9 mouse cellular contexts compared by ENCODE assay signal in genomic region chr10:41004753-41005152, GRCm38 (mm10).
DNase-seq lines count a peak whose midpoint lies in the region; ATAC-seq and TF ChIP-seq lines count a peak whose summit lies in the region.
"Had no signal": no experiment of that assay in that cellular context is flagged by ENCODE, and none has a peak within 500 bp of the region (broad histone marks: within the 10 kb centered on the region; RNA-seq: fewer than 3 reads in every experiment).

No protein-coding gene starts in this region.

- no peaks in the 10 kb centered on the region; the same call in 1 of the 2 replicates for H3K4me1 ChIP-seq in hindbrain, embryonic 13.5 days (replicated peaks)
- no peaks in the 10 kb centered on the region for H3K4me1 ChIP-seq in hindbrain, embryonic 12.5 days
- no peaks in the 10 kb centered on the region for H3K4me1 ChIP-seq in midbrain, embryonic 12.5 days
- no peaks in the 10 kb centered on the region for H3K4me1 ChIP-seq in midbrain, embryonic 10.5 days
- H3K4me1 ChIP-seq in hindbrain, embryonic 16.5 days (ENCODE audit: control insufficient read depth, insufficient read depth, low read depth, low read length): no peaks in the 10 kb centered on the region
- H3K4me1 ChIP-seq in midbrain, postnatal 0 days (ENCODE audit: insufficient read depth, low read length): no peaks in the 10 kb centered on the region
- H3K4me1 ChIP-seq: limb, embryonic 12.5 days had no signal

- H3K27ac ChIP-seq in hindbrain, embryonic 13.5 days: no peak overlapping the region
- no peak overlapping the region for H3K27ac ChIP-seq in hindbrain, embryonic 12.5 days
- H3K27ac ChIP-seq in midbrain, embryonic 12.5 days (replicated peaks): no peak overlapping the region
- H3K27ac ChIP-seq in midbrain, embryonic 10.5 days (replicated peaks): no peak overlapping the region
- no peak overlapping the region for H3K27ac ChIP-seq in hindbrain, embryonic 16.5 days (ENCODE audit: low read depth, low read length)
- no peak overlapping the region for H3K27ac ChIP-seq in midbrain, postnatal 0 days (ENCODE audit: low read depth, low read length)
- H3K27ac ChIP-seq: kidney, postnatal 0 days; limb, embryonic 12.5 days had no signal

- no peak for DNase-seq in midbrain, embryonic 10.5 days (ENCODE audit: low spot score)
- DNase-seq in midbrain, postnatal 0 days (ENCODE audit: low spot score): no peak
- DNase-seq in embryo, embryonic 11 days: no peak

- TF ChIP-seq CTCF in midbrain, postnatal 0 days (IDR thresholded peaks at IDR 0.05): no peak

- ATAC-seq in hindbrain, embryonic 13.5 days (ENCODE audit: low FRiP score): peak; percentile 77
- no peak for ATAC-seq in hindbrain, embryonic 12.5 days (ENCODE audit: low FRiP score)
- 0 out of 2 replicates have a peak, but pooled peaks have one; percentile 35 for ATAC-seq in midbrain, embryonic 12.5 days (ENCODE audit: low FRiP score, low read depth)
- ATAC-seq in hindbrain, embryonic 16.5 days: peak; percentile 67; the same call in 1 of the 2 replicates
- 0 out of 2 replicates have a peak, but pooled peaks have one; percentile 31 for ATAC-seq in midbrain, postnatal 0 days (ENCODE audit: low FRiP score)

- H3K4me2 ChIP-seq in hindbrain, embryonic 13.5 days: no peak overlapping the region
- H3K4me2 ChIP-seq in hindbrain, embryonic 12.5 days (replicated peaks): no peak overlapping the region
- H3K4me2 ChIP-seq in midbrain, embryonic 12.5 days (replicated peaks): no peak overlapping the region
- no peak overlapping the region for H3K4me2 ChIP-seq in hindbrain, embryonic 16.5 days (ENCODE audit: low read length)
- no peak overlapping the region for H3K4me2 ChIP-seq in midbrain, postnatal 0 days (ENCODE audit: low read depth, low read length, poor library complexity, severe bottlenecking)
- H3K4me2 ChIP-seq: limb, embryonic 12.5 days had no signal

- no peak overlapping the region for H3K4me3 ChIP-seq in hindbrain, embryonic 13.5 days
- H3K4me3 ChIP-seq in hindbrain, embryonic 12.5 days: no peak overlapping the region
- H3K4me3 ChIP-seq in midbrain, embryonic 12.5 days: no peak overlapping the region
- H3K4me3 ChIP-seq in midbrain, embryonic 10.5 days: no peak overlapping the region
- no peak overlapping the region for H3K4me3 ChIP-seq in hindbrain, embryonic 16.5 days (ENCODE audit: low read length)
- H3K4me3 ChIP-seq in midbrain, postnatal 0 days (ENCODE audit: low read depth, low read length): no peak overlapping the region
- H3K4me3 ChIP-seq: limb, embryonic 12.5 days had no signal

- no peaks in the 10 kb centered on the region for H3K9me3 ChIP-seq in hindbrain, embryonic 13.5 days
- no peaks in the 10 kb centered on the region for H3K9me3 ChIP-seq in hindbrain, embryonic 12.5 days (replicated peaks)
- no peaks in the 10 kb centered on the region for H3K9me3 ChIP-seq in midbrain, embryonic 12.5 days
- no peaks in the 10 kb centered on the region for H3K9me3 ChIP-seq in midbrain, embryonic 10.5 days (replicated peaks)
- H3K9me3 ChIP-seq in hindbrain, embryonic 16.5 days (ENCODE audit: control insufficient read depth, low read length): no peaks in the 10 kb centered on the region
- H3K9me3 ChIP-seq in midbrain, postnatal 0 days (ENCODE audit: low read length): no peaks in the 10 kb centered on the region
- H3K9me3 ChIP-seq: limb, embryonic 12.5 days had no signal

- 60% methylated on average over 3 of the region's 3 CpGs for WGBS in hindbrain, embryonic 13.5 days
- 60% methylated on average over 3 of the region's 3 CpGs for WGBS in hindbrain, embryonic 12.5 days
- 60% methylated on average over 3 of the region's 3 CpGs for WGBS in midbrain, embryonic 12.5 days
- 62% methylated on average over 3 of the region's 3 CpGs for WGBS in midbrain, embryonic 10.5 days
- WGBS in hindbrain, embryonic 16.5 days: 63% methylated on average over 3 of the region's 3 CpGs
- 59% methylated on average over 3 of the region's 3 CpGs for WGBS in midbrain, postnatal 0 days

- no peaks in the 10 kb centered on the region for H3K36me3 ChIP-seq in hindbrain, embryonic 13.5 days
- H3K36me3 ChIP-seq in hindbrain, embryonic 12.5 days: no peaks in the 10 kb centered on the region
- no peaks in the 10 kb centered on the region for H3K36me3 ChIP-seq in midbrain, embryonic 12.5 days
- no peaks in the 10 kb centered on the region for H3K36me3 ChIP-seq in midbrain, embryonic 10.5 days
- H3K36me3 ChIP-seq in hindbrain, embryonic 16.5 days (ENCODE audit: control insufficient read depth, insufficient read depth, low read length): no peaks in the 10 kb centered on the region
- H3K36me3 ChIP-seq in midbrain, postnatal 0 days (ENCODE audit: insufficient read depth, low read length): no peaks in the 10 kb centered on the region
- H3K36me3 ChIP-seq: limb, embryonic 12.5 days had no signal

- 0 out of 2 replicates have a peak, but pooled peaks cover 2% of the 10 kb centered on the region for H3K27me3 ChIP-seq in hindbrain, embryonic 13.5 days
- H3K27me3 ChIP-seq in hindbrain, embryonic 12.5 days: no peaks in the 10 kb centered on the region
- no peaks in the 10 kb centered on the region; the same call in 1 of the 2 replicates for H3K27me3 ChIP-seq in midbrain, embryonic 12.5 days
- H3K27me3 ChIP-seq in midbrain, embryonic 10.5 days (ENCODE audit: low read depth, poor library complexity, severe bottlenecking): no peaks in the 10 kb centered on the region
- no peaks in the 10 kb centered on the region for H3K27me3 ChIP-seq in hindbrain, embryonic 16.5 days (replicated peaks; ENCODE audit: control insufficient read depth, insufficient read depth, low read length)
- H3K27me3 ChIP-seq in midbrain, postnatal 0 days (ENCODE audit: insufficient read depth, low read length): no peaks in the 10 kb centered on the region
- H3K27me3 ChIP-seq: limb, embryonic 12.5 days had no signal

- no peak overlapping the region for H3K9ac ChIP-seq in hindbrain, embryonic 13.5 days
- no peak overlapping the region for H3K9ac ChIP-seq in hindbrain, embryonic 12.5 days
- H3K9ac ChIP-seq in midbrain, embryonic 12.5 days (replicated peaks): no peak overlapping the region
- no peak overlapping the region for H3K9ac ChIP-seq in hindbrain, embryonic 16.5 days (ENCODE audit: low read depth, low read length)
- H3K9ac ChIP-seq in midbrain, postnatal 0 days (replicated peaks; ENCODE audit: low read length, poor library complexity, severe bottlenecking): no peak overlapping the region
- H3K9ac ChIP-seq: limb, embryonic 12.5 days had no signal
